Mouse (Mus musculus): ENCODE data around the gene C1galt1c1. TPM values are rescaled to one million over a fixed set of nuclear protein-coding genes. Genes with fewer than 3 reads are reported as not detected.

Gene C1galt1c1
- polyA plus RNA-seq, 2 experiments from 2014 or later: 22.2 to 23.3 TPM

Other genes with a start within 250 kb of the C1galt1c1 start
- gene Lamp2, start 178.6 kb downstream of the C1galt1c1 start, polyA plus RNA-seq (2017; shearing (Covaris generic)): 10 to 100 TPM; 59.0 to 68.8 TPM
- gene Cul4b, start 58.9 kb downstream of the C1galt1c1 start, polyA plus RNA-seq (2017; shearing (Covaris generic)): 10 to 100 TPM; 28.4 to 31.1 TPM
- 100 to 1,000 TPM; 110 to 133 TPM for gene Mcts1, start 34.5 kb downstream of the C1galt1c1 start, polyA plus RNA-seq (2017; shearing (Covaris generic))
- gene 6030498E09Rik, start 137.6 kb upstream of the C1galt1c1 start, polyA plus RNA-seq (2017; shearing (Covaris generic)): not detected